Mouse (Mus musculus) lung, postnatal 10 days (tissue): ENCODE data around the gene Ube2h.
A peak's percentile ranks its signal among the peaks of the same experiment; 100 is the strongest.

Experiments
- DNase-seq: peaks from one replicate; pipeline ENCODE4 v3.0.0; 2021

Ube2h gene

DNA sequence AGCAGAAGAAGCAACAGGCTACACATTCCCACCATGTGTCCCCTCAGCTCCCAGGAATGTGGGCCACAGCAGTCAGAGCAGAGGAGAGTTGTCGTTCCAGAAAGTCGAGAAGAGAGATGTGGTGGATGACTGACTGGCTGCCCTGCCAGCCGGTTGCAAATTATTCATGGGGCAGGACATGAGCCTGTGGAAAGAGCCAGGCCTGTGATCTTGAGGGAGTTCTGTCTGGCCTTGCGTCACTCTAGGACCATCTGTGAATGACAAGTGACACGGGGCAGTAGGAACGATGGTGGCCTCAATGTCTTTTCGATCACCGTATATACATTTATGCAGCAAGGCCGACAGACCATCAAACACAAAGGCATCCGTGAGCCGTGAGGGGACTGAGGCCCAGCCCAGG is 108.7 kb downstream of the Ube2h start:
- no peak for DNase-seq

DNA sequence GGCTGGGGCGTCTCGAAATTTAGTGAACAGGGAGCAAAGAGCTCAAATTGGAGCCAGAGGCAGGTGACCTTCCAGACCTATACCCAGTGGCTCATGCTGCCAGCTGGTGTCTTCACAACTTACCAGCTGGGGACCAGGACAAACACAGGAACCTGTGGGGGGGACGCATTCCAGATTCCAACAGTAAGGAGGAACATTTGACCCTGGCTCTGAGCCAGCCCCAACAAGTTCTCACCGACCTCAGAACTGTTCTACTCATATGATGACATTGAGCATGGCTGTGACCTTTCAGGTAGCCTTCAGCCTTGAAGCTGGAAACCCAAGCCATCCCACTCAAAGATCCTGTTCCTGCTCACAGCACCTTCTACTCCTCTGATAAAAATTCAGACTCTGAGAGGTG is 120.7 kb downstream of the Ube2h start:
- no peak for DNase-seq

DNA sequence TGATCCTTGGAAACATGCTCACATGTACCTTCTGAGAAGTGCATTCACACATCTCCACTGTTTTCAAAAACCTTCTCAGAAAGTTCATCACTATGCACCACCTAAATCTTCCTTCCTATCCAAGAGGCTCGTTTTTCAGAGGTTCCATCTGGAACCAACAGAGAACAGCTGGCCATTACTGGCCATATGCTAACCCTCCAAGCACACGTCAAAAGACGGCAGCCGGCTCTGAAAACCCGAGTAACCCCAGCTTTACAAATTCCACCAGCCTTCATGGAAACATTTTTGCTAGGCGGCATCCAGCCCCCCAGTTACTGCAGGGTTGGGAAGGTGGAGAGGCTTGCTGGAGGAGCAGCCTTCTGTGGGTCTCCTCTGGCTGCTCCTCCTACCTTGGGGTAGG is 122.3 kb downstream of the Ube2h start:
- DNase-seq, result peak; percentile 61

DNA sequence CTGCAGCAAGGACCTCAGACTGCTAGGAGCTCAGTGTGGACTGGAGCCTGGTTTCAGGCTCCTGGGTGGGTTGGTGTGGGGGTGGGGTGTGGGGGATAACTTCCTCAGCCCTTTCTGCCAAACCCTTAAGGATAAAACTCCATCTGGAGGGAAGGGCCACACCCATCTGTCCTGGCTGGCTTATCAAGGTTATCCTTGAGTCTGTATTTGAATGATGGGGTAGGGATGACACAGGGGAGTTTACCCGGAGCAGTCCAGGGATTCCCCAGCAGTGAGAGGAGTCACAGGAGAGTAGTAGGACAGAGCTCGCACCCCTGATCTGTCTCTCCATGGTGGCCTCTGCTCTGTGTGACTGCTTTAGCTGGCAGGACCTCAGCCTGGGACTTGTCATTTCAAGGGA is 124.0 kb downstream of the Ube2h start:
- no peak for DNase-seq

DNA sequence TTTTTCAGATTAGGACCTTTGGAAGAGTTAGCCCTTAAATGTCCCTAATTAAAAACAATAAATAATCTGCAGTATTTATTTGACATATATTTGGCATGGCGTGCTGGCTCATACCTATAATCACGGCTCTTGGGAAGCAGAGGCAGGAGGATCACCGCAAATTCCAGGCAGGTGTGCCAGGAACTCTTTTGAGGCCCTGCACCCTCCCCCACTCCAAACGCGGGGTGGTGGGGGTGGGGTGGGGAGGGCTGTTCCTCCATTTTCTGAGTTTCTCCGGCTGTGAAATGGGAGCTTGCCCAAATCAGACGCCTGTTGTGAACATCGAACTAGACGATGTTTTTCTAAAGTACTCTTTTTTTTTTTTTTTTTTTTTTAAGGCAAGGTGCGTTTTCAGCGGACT is 125.3 kb downstream of the Ube2h start:
- DNase-seq, result no peak

DNA sequence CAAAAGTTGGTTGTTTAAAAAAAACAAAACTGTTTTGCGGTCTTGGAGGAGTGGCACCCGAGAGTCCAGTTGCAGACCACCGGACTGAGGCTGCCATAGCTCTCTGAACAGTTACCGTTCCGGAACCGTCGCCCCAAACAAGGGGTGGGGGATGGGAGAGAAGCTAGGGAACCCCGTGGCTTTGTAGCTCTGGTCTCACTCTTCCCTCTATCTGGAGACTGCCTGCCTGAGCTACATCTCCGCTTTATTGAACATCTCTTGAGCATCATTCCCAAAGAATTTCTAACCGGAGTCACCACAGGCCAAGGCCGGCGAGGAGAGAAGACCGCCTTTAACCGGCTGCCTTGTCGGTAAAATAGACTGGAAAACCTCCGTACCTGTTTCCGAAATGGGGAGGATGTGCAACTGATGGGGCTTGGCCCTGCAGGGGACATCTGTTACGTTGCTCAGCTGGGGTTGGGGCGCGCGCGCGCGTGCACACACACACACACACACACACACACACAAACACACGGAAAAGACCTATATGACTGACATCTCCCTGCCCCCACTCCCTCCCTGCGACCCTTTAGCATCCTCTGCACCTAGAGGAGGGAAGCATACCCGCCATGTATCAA is 126.2 kb downstream of the Ube2h start:
- DNase-seq, result no peak

DNA sequence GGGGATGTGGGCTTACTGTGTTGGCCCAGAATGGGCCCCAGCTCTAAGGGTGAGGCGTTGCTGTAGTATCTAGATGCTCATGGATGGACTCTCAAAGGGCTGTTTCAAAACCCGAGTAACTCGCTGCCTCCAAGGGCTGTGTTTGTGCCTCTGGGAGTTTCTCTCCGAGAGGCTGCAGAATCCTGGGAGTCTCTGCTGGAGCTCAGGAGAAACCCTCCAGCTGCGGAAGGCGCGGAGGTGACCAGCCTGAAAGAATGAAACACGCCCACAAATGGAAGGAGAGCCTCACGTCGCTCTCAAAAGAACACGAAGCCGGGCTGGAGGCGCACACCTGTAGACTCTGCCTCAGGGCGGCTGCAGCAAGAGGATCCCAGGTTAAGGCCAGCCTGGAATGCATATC is 127.0 kb downstream of the Ube2h start:
- no peak for DNase-seq

DNA sequence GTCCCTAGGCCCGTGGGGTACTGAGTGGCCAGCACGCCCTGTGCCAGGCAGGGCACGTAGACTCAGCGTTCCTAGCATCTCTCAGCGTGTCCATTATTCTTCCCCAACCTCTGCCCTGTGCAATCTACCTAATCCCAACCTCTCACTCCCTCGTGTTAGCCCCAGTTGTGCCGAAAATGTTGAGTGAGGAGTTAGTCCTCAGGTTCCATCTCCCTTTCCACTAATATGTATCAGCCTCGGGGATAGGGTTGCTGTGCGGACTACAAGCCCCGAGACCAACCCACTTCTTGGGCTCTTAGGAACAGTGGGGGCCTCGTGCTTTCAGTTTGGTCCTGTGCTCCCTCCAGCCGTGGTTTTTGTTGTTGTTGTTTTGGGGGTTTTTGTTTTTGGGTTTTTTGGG is 127.8 kb downstream of the Ube2h start:
- DNase-seq, result no peak

DNA sequence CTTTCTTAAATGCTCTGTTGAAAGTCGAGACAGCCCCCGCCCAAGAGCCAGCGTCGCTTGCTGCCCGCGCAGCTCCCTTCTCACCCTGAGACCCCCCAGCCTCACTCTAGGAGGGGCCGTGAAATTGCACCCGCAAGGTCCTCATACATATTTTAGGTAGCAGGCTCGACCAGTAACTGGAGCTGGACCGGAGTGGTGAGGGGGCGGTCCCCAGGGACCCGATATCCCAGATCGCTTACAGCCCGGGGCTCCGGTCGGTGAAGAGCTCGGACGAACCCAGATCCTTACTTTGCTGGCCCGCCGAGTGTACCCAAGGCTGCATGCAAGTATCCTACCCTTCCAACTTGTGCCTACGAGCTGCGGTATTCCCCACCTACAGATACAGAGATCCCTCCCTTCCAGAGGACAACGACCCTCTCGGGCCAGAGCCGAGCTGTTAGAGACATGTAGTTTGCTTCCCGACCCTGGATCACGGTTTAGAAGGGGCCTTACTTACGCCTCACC is 128.4 kb downstream of the Ube2h start:
- no peak for DNase-seq

DNA sequence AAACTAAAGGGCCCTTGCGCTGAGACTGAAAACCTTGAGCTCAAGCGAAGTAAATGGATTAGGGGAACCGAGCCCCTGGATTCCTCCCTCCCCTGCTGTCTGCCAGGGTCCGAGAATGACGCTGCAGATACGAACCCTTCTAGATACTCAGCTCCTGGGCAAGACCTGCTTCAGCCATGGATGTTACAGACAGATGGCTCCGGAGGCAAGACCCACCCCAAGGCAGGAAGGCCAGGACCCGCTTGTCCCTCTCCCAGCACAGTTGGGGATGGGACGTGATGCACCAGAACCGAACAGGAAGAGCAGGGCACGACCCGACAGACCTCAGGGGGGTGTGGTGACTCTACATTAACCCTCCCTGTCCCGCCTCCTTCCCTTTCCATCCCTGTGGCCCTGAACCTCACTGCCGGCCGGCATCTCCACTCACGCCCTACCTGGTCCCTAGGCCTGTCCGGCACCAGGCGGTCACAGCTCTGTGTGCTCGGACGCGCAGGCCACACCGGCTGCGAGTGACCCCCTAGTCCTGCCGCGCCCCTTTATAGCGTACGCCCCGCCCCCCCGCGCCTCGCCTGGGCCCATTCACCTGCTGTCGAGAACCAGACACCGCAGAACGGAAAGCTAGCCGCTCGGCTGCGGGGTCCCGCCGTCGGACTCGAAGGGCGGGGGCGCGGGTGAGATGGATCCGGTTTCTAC is 129.0 kb downstream of the Ube2h start:
- no peak for DNase-seq

DNA sequence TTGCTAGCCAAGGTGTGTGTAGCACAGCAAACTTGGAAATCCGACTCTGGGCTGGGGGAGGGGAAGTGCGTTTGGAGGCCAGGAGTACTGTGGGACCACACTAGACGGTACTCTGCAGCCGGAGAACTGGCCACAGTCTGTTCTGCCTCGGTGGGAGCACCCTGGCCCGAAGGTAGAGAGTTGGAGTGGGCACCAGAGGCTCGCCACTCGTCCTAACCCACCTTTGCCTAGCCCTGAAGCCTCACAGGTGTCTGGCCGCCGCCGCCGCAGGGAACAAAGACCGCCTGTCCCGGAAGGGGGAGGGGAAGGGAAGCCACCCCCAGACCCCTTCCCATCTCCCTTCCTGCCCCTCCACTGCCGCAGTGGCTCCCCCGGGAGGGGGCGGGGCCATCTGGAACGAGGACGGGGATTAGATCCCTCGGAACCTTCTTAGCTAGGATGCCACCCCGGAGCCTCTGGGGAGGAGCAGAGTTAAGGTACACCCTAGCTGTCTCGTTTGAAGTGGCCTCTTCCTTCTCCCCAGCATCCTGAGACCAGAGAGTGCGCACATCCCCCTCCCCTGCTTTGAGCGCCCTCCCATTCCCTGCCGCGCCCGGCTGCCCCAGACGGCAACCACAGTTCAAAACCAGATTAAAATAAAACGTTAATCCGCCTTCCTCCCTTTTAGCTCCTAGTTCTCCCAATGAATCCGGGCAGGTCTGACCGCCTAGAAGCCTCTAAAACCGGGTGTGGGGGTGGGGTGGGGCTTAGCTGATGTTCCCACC is 129.7 kb downstream of the Ube2h start:
- no peak for DNase-seq

DNA sequence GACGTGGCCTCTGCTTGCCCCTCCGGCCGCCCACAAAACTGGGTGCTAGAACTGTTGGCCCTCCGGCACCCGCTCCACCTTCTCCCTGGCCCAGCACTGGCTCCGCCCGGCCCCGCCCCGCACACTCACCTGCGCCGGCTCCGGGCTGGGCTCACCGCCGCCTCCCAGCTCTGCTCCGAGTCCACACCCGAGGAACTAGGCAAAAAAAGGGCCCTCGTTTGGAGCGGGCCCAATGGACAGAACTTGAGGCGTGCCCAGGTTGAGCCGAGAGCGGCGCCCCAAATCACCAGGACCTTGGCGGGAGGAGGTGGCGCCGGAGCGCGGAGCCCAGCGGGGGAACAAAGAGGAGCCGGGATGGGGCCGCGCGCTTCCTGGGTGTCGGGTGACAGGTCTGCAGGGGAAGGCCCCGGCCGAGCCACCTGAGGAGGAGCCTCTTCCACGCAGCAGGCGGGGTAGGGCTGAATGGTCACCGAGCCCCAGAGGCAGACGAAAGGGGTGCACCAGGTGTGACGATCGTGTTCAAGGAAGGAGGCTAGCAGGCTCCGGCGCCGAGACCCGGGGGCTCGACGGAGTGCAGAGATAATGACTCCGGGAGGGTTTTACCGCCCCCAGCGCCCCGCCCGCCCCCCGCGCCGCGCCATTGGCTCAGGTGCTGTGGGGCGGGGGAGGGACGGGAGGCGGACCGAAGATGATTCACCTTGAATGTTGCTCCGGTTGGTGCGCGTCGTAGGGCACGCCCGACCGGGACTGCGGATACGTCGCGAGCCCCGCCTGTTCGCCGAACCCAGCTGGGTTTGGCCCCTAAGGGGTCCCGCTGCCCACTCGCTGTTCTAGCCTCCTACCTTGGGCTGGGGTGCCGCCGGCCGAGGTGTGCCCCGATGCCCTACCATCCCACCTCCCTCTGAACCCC is 130.5 kb downstream of the Ube2h start:
- peak; percentile 49 for DNase-seq

DNA sequence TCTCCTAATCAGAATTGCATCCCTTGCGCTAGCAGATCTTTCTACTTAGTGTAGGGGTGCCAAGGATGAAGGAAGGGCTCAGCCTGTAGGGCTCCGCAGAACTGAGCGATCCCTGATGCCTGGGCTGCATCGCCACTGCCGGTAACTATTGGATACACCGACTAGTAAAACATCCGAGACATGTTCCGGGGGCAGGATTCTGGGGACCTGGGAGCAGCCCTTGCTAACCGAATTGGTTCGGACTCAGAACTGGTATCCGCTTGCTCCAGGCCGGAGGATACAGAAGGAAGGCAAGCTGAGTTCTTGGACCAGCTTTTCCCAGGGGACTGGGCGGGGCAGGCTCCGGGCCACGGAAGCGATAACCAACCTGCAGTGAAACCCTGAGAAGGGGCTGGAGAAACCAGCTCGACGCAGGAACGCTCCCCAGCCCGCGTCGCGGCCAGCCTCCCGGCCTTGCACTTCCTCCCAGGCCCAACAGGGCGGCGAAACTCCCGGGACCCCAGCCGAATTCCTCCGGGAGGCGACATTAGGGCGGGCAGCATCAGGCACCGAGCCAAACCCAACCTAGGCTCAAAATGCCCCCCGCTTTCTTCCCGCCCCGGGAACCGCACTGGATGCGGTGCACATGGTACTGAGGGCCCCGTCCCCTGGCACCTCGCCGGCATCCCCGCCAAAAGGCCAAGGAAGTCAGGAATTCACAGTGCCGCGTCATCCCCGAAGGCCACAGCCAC is 131.4 kb downstream of the Ube2h start:
- DNase-seq, result peak; percentile 54

DNA sequence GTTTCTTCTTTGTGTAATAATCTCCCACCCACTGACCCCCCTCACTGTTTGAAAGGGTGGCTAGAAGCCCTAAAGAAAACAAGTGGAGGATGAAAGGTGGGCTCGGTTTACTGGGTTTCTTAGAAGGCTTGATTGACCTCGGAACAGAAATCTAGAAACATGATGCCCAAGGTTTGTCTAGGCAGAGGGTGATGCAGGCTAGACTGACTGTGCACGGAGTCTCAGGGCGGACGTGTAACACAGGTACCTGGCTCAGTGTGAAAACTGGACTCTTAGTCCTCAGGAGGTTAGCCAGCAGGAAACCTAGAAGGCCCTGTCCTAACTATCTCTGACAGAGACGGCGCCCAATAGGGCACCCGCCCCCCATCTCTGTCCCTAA is 131.9 kb downstream of the Ube2h start:
- no peak for DNase-seq

DNA sequence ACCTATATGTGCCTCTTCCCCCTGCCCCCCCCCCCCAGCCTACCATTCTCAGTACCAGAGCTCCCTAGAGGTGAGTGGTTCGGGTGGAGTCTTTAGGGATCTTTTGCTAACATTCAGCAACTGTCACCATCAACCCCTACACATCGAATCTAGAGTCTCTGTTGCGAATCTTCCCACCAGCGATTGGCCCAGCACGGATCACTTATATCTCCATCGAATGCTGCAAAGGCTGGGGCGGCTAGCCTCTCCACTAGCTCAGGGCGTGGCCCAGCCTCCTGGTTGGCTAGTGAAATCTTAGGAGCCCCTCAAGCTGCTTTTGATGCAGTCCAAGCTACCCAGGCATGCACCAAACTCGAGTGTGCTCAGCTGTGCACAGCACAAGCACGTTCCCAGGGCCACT is 132.4 kb downstream of the Ube2h start:
- DNase-seq, result no peak

DNA sequence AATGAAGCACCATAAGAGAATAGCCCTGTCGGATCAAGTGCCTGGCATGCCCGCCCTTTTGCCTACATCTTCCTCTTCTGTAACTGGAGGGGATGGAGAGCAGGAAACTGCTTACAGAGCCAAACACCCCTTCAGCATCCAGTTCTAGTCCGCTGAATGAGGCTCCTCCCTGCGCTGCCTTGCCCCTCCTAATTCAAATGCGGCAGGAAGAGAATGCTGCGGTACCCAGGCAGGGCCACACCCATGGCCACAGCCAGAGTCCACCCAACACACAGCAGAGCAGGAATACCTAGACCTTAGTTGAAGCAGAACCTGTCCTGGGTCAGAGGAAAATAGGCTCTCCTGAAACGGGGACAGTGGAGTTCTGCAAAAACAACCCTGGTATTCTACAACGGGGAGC is 133.1 kb downstream of the Ube2h start:
- no peak for DNase-seq

DNA sequence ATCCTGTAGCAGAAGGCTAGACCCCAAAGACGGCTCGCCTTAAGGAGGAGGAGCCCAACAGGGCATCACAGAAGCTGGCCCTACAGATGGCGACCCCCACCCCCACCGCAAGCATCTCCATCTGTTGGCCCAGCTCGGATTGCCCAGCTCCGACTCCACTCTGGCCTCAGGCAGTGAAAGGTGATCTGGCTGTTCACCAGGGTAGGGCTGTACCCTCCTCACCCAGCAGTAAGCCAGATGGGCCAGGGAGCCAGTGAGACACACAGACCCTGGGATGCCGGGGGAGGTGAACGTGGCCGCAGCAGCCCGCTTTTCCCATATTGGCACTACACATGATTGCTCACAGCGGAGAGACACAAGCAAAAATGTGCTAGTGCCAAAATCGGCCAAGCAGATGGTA is 135.2 kb downstream of the Ube2h start:
- DNase-seq, result no peak

DNA sequence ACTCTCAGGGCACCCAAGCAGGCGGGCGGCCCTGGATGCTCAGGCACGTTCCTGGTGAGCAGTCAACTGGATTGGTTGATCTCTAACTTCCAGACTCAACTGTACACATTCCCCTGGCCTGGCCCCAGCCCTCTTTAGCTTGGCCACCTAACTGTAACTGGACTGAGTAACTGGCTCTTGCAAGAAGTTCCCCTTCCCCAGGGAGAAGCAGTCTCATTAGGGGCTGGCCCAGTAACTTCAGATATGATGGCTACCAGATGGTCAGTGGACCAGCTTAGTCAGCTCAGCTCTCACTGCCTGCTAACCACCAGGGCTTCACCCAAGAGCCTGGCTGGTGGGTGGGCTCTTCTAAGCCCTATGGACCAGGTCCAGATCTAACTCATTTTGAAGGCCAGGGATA is 136.1 kb downstream of the Ube2h start:
- DNase-seq, result peak; percentile 38

DNA sequence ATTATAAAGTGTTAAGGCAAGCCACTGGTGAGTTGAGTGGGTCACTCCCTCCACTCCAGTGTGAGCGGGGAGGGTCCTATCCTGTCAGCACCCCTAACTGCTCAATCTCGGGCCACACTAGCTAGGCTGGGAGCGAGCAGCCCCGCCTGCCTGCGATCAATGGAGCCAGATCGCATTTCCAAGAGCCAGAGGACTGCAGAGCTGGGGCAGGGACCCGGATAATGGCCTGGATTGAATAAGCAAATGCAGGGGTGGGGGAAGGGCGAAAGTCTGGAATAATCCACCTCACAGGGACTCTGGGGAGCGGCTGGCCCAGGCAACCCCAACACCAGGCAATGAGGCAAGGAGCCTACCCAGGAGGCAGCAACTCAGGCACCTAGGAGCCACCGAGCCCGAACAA is 137.1 kb downstream of the Ube2h start:
- no peak for DNase-seq

DNA sequence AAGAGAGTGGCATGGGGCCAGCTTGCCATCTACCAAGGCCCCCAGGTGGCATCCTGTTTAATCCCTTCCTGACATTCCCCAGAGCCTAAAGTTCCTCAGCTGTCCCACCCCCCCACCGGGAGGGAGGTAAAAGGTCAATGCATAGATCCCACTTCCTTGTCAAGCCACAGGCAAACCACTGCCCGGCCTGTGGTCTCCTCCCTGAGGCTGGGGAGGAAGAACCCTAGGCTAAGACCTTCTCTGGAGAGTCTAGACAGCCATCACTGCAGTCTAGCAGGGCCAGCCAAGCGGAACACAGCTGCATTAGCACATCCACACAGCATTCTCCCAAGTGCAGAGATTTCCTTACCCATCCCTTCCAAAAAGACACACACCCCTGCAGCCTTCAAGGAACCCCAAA is 138.0 kb downstream of the Ube2h start:
- DNase-seq, result no peak

DNA sequence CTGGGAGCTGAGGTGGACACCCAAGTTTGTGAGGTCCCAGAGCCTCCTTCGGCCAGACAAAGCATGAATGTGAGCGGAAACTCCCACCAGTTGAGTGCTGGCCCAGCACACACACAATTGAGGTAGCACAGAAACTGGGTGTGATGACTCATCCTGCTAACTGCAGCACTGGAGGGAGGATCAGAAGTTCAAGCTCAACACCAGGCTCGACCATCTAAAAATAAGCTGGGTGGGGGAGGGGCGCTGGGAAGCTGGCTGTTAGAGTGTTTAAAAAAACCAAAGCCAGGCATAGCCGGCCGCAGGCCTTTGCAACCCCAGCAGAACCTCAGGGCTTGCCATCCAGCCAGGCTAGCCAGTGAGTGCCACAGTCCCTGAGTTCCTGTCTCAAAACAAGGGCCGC is 142.2 kb downstream of the Ube2h start:
- peak; percentile 55 for DNase-seq

DNA sequence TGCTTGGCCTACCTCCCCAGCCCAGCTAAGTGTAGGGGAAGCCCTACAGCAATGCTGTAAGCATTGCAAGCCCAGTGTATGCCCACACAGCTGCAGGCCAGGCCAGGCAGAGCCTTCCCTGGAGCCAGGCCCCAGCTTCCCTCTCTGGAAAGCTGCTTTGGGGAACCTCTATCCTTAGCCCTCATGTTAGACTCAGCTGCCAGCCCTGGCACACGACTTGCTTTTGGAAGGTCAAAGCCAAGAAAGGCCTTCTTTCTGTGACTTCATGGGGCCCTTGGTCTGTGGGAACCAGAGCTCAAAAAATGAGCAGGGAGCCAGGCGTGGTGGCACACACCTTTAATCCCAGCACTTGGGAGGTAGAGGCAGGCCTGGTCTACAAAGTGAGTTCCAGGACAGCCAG is 142.7 kb downstream of the Ube2h start:
- DNase-seq, result no peak
